Mouse (Mus musculus) natural killer cell, adult 2 months (primary cell): ENCODE measurements around the gene Rps27.

Experiments used
- DNase-seq, 2 experiments: peaks; one replicate each; pipeline ENCODE4 v3.0.0; 2022; ENCODE audit warnings: low spot score in 2 of 2

Gene Rps27

DNA sequence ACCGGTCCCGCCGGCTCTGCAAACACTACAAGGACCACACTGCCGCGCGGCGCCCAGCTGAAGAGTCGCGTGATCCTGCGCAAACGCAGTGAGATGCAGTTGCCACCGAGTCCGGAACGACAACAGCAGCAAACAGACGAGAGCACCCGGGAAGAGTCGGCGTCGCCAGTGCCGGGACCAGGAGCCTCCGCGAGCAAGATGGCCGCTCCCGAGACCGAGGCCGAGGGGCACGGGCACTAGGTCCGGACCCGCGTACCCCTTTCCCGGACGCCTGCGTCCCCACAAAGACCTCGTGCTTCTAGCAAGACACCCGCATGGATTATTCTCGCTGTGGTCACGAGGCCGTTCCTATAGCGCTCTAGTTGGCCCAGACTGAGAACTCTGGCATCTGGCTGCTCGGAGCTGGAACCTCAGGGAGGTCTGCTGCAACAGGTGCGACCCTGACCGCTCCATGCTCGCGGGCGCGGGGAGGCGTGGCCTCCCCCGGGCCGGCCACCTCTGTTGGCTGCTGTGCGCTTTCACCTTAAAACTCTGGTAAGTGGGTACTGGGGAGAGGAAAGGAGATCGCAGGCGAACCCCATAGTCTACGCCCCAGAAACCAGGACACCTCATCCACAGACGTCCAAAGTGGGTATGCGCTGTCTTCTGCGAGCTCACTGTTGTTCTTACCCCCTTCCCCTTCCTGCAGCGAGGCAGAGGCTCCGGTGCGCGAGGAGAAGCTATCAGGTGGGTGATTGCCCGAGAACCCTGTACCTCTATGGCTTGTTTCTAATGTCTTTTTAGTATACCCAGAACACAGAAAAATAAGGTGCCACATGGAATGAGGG lies 18.3 kb upstream of the Rps27 start, which contains the start of gene Jtb:
Jtb (plus strand) TSS at position 91 of the 827 bp plus-strand sequence.
- DNase-seq = peak; percentile 84 to 89

DNA sequence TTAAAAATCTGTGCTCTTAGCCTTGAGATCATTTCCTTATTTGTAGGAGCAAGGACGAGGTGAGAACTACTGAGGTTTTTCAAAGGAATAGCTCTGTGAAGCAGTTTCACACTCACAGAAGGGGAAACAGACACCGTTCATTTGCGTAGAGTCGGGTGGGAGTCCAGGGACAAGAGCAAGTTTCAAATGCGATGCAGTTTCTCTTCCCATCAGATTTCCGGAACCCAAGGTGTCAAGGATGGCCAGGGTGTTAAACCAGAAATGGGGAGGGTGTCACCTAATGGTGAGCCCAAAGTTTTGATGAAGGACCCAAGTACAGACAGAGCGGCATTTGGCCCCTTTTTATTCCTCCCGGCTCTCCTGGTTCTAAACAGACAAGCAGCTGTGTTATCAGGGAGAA lies 17.6 kb upstream of the Rps27 start:
- DNase-seq = no peak

DNA sequence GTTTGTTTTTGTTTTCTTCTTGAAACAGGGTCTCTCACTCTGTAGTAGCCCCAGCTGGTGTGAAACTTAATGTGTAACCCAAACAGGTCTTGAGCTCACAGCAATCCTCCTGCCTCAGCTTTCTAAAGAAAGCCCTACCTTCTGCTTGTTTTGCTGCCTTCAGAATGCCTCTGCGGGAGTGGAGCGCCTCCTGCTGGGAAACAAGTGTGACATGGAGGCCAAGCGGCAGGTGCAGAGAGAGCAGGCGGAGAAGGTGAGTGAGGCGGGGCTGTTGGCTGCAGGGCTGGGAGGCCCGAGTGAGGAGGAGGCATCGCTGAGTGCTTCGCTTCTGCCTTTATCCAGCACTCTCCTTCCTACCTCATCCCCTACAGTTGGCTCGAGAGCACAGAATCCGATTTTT lies 10.9 kb upstream of the Rps27 start:
- no peak for DNase-seq

DNA sequence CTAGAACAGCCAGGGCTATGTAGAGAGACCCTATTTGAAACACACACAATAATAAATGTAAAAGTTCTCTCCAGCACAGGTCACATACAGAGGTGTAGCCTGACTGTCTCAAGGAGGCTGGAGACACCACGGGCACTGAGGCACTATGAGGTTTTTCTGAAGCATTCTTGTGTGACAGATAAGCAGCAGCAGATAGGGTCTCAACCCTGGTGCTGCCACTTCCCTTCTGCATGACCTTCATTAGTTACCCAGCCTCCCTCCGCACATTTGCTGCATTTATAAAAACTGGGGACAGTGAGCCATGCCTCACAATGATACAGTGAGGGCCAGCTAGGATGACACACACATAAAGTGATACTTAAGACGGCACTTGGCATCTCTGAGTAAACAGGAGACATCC lies 9.5 kb upstream of the Rps27 start:
- no peak for DNase-seq

DNA sequence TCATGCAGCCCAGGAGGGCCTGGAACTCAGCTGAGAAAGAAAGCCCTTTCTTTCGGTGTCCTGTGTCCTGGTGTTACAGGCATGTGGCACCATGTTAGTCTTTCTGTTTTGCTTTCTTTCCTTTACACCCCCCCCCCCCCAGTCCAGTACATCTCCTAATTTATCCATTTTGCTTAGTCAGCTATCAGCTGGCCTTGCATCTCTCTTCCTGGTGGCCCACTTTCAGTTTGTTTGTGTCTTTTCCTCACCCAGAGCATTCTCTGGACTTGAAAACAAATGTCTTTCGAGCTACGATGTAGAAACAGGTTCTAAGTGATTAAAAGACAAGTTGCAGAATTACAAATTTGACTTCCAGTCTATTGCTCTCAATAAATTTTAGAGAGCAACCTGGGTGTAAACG lies 9.0 kb upstream of the Rps27 start:
- no peak for DNase-seq

DNA sequence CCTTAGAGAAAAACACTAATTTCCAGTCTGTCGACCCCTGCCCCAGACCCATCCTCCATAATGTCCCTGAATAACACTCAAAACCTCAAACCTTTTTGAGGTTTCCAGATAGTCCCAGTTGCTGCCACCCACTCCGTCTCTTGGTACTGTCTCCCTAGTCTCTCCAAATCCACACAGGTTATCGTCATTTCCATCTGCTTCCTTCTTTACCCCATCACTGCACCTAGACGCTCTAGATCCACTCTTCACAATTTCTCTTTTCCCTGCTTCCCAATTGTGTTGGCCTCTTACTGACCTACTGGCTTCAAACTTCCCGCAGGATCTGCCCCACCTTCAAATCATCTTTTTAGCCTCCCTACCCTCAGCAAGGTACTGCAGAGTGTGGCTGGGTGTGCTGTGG lies 7.7 kb upstream of the Rps27 start:
- no peak for DNase-seq

DNA sequence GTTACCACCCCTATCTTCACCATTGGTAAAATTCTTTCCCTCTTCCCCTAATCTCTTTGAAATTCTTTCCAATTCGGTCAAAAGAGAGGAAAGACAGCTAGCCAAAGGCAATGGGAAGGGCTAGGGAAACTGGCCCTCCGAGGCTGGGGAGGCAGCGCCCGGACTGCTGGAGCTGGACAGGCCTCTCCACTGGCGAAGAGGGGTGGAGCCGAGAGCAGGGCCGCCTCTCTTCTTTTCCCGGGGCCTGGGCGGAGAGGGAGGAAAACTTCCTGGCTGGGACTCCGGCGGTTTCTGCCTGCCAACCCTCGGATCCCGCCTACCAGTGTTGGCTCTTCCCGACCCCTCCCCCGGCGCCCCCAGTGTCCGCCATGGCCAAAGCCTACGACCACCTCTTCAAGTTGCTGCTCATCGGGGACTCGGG lies 7.1 kb upstream of the Rps27 start:
- DNase-seq = no peak

DNA sequence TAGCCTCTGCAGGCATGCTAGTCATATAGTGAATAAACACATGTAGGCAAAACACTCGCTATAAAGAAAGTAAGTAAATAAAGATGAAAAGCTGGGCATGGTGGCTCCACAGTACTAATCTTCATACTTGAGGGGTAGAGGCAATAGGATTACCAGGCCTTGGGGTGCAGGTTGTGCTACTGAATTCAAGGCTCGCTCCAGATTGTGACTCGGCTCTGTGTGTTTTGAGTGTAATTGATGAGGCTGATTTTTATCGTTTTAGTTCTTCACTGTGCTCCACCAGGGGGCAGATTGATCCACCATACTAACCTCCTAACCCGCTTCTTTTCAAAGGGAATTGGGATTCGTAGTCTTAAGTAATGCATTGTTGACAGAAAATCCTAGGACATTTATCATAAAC lies 6.6 kb upstream of the Rps27 start:
- peak; percentile 29 to 55 for DNase-seq

DNA sequence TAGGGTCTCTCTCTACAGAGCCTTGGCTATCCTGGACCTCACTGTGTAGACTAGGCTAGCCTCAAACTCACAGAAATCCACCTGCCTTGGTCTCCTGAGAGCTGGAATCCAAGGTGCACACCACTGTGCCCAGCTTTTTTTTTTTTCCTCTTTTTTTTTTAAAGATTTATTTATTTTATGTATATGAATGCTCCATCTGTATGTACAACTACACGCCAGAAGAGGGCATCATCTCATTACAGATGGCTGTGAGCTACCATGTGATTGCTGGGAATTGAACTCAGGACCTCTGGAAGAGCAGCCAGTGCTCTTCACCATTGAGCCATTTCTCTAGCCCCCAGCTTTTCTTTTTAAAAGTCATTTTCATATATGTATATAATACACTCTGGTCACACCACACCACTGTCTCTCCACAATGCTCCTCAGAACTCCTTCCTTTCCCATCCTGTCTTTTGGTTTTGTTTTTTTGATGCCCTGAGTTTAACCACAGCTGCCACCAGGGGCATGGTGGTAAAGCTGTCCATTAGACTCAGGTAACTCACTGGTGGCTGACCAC lies 2.5 kb upstream of the Rps27 start:
- peak in 1 of 2 experiments; percentile 26 for DNase-seq

DNA sequence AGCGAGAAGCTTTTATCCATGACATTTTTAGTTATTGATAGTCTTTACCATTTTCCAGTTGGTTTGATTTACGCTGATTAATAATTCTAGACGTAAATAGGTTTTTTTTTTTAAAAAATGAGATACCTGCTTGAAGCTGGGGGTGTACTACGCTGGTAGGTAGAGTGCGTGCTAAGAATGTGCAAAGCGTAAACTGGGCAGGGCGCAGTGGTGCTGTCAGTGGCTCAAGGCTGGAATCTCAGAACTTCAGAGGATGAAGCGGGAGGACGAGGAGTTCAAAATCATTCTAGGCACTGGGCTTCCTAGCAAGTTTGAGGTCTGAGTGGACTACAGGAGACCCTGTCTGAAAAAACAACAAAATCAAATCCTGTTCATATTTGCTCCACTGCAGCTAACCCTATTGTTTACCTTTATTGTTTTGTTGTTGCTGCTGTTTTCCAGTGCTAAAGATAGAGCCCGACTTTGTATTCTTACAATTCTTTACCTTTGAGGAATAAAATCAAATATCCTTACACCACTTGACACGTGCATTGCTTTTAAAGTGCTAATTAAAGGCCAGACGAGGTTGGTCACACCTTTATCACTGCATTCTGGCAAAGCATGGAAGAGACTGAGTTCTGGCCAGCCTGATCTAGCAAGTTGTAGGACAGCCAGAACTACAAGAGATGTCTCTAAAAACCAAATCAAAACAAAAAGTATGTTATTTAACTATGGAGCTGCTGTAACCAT lies 669 bp upstream of the Rps27 start:
- no peak for DNase-seq

DNA sequence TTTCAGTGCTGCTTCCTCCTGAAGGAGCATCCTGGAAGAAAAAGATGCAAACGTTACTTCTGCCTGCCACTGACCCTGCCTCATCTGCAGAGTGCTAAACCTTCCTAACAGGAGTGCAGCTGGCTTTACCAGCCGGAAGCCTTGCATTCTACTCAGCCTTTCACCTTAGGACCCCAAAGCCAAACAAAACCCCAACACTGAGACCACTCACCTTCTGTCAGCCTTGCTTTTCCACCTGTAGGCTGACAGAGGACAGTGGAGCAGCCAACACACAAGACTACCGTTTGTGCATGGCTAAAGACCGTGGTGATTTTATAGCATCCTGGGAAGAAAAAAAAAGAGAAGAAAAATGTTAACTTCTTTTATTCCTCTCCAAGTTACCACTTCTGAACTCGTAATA lies 728 bp downstream of the Rps27 start:
- no peak for DNase-seq

DNA sequence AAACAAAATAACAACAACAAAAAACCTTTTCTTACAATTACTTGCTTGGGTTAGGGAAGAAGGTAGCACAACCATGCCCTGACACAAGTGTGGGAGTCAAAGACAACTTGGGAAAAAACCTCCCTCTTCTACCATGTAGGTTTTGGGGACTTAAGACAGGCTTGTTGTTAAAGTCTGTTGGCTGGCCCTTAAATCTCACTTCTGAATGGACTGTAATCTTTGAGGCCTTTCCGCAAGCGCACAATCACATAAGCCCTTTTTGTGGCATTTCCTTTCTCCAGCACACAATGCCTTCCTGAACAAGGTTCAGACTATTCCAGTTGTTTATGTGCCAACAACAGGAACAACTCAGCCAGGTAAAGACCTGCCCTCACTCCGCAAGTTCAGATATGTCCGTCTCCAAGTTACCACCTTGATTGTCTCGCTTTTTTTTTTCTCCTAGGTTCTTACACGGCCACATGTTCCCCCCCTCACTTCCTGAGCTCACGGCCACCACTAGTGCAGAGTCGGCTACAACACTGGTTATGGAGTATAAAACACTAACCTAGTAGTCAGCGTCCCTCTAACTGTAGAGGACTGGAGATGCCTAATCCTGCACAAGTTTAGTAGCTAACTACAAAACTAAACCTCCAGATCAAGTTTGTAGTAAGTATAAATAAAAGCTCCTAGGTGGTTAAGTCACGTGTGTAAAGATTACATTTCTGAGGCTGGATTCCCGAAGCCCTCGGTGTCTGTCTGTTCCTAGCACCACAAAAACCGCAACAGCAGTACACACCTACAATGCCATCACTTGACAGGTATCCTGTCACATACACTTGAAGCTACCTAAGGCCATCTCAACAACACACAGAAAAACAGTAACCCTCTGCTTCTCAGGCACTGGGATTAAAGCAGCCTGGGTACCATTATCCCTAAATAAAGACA lies 1.7 kb downstream of the Rps27 start:
- peak in 1 of 2 experiments; percentile 8 for DNase-seq

DNA sequence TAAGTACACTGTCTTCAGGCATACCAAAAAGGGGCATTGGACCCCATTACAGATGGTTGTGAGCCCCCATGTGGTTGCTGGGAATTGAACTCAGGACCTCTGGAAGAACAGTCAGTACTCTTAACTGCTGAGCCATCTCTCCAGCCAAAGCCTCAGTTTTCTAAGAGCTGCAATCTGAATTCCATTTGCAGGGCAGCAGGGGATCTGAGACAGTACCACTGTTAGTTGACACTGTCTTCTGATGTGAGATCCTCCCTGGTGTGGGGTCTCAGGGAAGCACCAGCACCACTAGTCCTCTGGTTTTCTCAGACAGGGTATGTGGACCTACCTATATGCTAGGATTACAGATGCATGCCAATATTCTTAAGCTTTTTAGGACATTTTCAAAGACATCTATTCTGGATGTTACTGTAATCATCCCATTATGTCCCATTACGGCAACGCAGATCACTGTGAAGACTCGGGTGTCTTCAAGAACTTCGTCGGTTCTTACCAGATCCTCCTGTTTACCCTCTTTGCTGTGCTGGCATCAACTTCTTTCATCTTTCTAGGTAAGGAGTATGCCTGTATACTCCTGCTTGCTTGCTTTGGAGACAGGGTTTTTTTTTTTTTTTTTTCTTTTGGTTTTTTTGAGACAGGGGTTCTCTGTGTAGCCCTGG lies 3.4 kb downstream of the Rps27 start:
- no peak for DNase-seq

DNA sequence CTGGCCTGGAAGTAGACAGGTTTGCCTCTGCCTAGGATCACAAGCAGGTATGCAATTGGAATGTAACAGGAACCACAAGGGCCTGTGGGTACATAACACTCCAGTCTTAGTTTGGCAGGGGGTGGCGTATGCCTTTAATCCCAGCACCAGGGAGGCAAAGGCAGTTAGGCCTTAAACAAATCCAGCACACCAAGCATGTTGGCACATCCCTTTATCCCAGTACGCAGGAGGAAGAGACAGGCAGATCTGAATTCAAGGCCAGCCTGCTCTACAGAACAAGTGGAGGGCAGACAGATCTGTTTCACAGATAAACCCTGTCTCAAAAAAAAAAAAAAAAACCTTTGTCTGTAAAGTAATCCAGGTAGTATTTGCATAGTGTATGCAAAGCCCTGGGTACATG lies 4.8 kb downstream of the Rps27 start:
- no peak for DNase-seq

DNA sequence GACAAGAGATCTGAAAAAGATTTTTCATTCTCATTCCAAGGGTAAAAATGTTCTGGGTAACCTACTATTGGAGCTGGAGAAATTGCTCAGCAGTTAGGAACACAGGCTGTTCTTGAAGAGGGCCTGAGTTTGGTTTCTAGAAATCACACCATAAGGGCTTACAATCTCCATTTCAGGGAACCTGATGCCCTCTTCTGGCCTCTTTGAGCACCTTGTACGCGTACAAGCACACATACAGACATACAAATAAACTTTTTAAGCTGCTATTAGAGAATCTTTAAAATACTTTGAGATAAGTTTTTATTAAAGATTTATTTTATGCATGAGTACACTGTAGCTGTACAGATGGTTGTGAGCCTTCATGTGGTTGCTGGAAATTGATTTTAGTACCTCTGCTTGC lies 8.9 kb downstream of the Rps27 start:
- no peak for DNase-seq

DNA sequence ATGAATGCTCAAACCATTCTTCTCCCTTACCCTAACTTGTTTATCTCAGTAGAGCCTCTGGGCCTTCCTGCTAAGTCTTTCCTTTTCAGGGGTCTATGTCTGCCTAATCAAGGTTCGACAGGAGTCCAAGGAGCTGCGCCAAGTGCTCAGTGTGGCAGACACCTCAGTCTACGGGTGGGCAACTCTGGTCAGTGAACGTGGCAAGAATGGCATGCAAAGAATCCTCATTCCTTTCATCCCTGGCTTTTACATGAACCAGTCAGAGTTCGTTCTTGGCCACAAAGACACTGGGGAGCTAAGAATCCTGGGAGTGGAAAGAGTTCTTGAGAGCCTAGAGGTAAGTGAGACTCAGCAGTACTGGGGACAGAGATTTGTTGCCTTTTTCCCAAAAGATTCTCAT lies 9.8 kb downstream of the Rps27 start:
- no peak for DNase-seq

DNA sequence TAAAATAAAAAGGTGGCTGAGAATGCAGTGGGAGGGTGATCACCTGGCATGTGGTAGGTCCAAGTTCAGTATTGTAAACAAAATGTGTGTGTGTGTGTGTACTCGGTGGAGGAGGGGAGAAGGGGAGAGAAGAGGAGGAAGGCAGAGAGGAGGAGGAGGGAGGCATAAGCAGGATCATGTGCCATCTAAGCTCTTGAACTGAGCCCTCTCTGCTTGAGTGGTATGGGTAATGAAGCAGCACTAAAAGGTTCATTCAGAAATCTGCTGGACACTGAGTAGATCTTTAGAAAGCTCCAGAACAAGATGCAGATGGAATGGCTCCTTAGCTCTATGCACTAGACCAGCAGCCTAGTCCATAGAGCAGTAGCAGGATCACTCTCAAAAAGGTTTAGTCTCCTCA lies 10.6 kb downstream of the Rps27 start:
- no peak for DNase-seq

DNA sequence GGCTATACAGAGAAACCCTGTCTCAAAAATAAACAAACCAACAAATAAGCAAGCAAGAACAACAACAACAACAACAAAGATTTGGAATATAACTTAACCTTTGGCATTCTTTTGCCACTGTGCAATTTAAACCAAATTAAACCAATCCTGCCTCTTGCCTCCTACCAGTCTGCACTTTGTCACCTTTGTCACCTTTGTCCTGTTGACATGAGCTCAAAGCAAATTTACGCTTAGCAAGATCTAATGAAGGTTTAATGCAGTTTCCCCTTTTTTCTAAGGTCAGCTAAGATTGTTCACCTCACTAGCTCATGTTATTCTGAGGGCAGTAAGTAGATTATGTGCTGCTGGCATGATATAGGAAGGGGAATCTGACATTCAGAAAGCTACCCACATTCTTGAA lies 15.9 kb downstream of the Rps27 start:
- no peak for DNase-seq

DNA sequence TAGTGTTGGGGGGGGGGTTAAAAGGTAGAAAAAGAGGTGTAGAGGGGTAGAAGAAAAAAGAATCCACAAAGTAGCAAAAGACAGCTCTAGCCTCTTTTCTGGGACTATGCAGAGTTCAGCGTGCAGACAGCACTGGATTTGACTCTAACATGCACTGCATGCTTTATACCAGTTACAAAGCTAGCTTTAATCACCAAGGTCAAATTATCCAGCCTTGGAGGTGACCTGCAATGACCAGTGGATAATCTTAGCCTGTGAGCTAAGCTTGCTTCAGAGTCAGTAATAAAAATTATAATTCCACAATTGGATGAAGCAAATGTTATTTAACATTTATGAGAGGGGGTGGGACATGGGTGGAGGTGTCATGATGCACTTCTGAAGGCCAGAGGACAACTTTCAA lies 17.8 kb downstream of the Rps27 start:
- no peak for DNase-seq

DNA sequence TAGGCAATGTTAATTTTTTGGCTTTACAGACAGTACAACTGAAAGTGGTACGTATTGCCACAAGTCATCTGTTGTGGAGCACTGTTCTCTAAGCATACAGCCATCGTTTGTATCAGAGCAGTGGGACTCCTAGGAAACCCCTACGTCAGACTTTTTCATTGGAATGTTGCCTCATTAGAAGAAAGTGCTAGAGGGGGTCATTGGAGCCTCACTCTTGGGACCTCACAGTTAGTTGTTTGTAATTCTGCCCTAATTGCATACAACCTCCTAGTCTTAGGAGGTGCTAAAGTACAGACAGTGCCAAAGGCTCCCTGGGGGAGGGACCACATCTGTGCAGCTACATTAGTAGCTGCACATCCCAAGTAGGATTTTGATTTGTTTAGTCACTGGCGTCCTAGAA lies 18.7 kb downstream of the Rps27 start:
- no peak for DNase-seq

DNA sequence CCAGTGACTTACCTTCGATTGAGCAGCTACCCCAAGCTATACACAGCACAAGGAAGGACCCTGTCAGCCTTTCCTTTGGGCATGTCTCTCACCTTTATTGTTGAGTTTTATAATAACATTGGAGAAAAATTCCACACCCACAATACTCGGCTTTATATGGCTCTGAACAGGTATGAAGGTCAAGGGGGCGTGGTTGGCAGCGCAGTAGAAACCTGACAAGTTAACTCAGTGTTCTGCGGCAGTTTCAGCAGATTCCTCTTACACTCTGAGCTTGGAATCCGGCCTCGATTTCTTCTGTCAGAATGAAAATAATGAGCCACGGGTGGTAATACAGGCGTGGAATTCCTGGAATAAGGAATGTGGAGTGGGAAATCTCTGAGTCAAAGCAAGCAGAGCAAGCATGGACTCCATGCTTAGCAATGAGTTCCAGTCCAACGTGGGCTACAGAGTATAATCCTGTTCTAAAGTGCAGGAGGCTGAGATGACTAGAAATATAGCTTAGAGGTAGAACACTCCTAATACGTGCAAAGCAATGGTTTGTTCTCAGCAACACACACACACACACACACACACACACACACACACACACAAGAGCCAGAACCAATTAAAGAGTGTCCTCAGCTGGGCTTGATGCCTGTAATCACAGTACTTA lies 22.5 kb downstream of the Rps27 start:
- DNase-seq = no peak
